Mouse (Mus musculus): ENCODE measurements around the gene Efcab11.

GRCm38 (mm10) chr12:99858664-99859063 lies 25.6 kb downstream of the Efcab11 start:
- TF ChIP-seq CTCF (IDR thresholded peaks at IDR 0.05; ENCODE audit: low read depth, low read length) (no peak), TAL1 (conservative IDR thresholded peaks at IDR 0.05; ENCODE audit: low read depth, low read length) (no peak), GATA1 (IDR thresholded peaks at IDR 0.05; ENCODE audit: borderline replicate concordance, low read length) (no peak), GATA2 (IDR thresholded peaks at IDR 0.05; ENCODE audit: borderline replicate concordance, low read depth, low read length) (no peak)
